Mouse (Mus musculus) intestine, embryonic 15.5 days (tissue): Measurements from ENCODE around the gene Synj2. TPM values are rescaled to one million over a fixed set of nuclear protein-coding genes. Genes with fewer than 3 reads are reported as not detected.
A peak's percentile ranks its signal among the peaks of the same experiment; 100 is the strongest.
"Not testable (repeated sequence)": the region's sequence is repeated elsewhere in the genome, so short reads cannot be mapped to it uniquely, and the experiment has no call there.

Source experiments
- ATAC-seq: fragments of 200-750 bp; cut with Nextera tagmentation; 2 replicates; pipeline ENCODE4 v1.8.0; 2017; ENCODE audit warnings: moderate TSS enrichment, moderate library complexity
- H3K27ac ChIP-seq: fragments of 300-500 bp; sonication (generic); 2 replicates; pipeline ENCODE4 v1.5.1; 2015; ENCODE audit warnings: mild to moderate bottlenecking, inconsistent platforms
- H3K27me3 ChIP-seq: fragments of 300-500 bp; sonication (generic); replicated peaks from 2 replicates; pipeline ENCODE4 v1.6.1; 2015; ENCODE audit warnings: inconsistent platforms
- H3K36me3 ChIP-seq: fragments of 300-500 bp; sonication (generic); 2 replicates; pipeline ENCODE4 v1.6.1; 2015; ENCODE audit warnings: inconsistent platforms
- H3K4me1 ChIP-seq: fragments of 300-500 bp; sonication (generic); replicated peaks from 2 replicates; pipeline ENCODE4 v1.6.1; 2015; ENCODE audit warnings: inconsistent platforms
- H3K4me2 ChIP-seq: fragments of 300-500 bp; sonication (generic); replicated peaks from 2 replicates; pipeline ENCODE4 v1.6.1; 2015; ENCODE audit warnings: mild to moderate bottlenecking, inconsistent platforms
- H3K4me3 ChIP-seq: fragments of 300-500 bp; sonication (generic); replicated peaks from 2 replicates; pipeline ENCODE4 v1.5.1; 2015; ENCODE audit warnings: inconsistent platforms
- H3K9ac ChIP-seq: fragments of 300-500 bp; sonication (generic); 2 replicates; pipeline ENCODE4 v1.6.1; 2015; ENCODE audit warnings: inconsistent platforms
- H3K9me3 ChIP-seq: fragments of 300-500 bp; sonication (generic); 2 replicates; pipeline ENCODE4 v1.6.1; 2016; ENCODE audit warnings: inconsistent platforms
- whole genome bisulfite sequencing: fragments of 180-500 bp; shearing (Covaris S2); methylation state at CpG from one replicate; pipeline ENCODE4 v1.1.7; 2015; 5-methylcytosine and 5-hydroxymethylcytosine counted together
- polyA plus RNA-seq: library from polyadenylated mRNA; unstranded; fragments of >200 nt; fragmentation: Nextera tagmentation; extraction: Ambion mirVana; gene quantifications from 2 replicates; pipeline ENCODE4 v1.2.1, GENCODE M21; 2015

Gene Synj2
- polyA plus RNA-seq, 1 experiment from 2014 or later, result 4.8 TPM

GRCm38 (mm10) chr17:6007101-6007780 is 66.2 kb downstream of the Synj2 start:
- Histone ChIP-seq H3K4me1 (peaks cover 16% of the 10 kb centered on the region), H3K36me3 (peaks cover 5% of the 10 kb centered on the region; the same call in 1 of the 2 replicates), H3K27ac (peak overlapping the region; percentile 28; the same call in 1 of the 2 replicates), H3K27me3 (no peaks in the 10 kb centered on the region), H3K4me3 (no peak overlapping the region), H3K9ac (no peak overlapping the region), H3K4me2 (no peak overlapping the region), H3K9me3 (no peaks in the 10 kb centered on the region)
- WGBS, result 73% methylated on average over 5 of the region's 5 CpGs
- peak; percentile 25; the same call in 1 of the 2 replicates for ATAC-seq

- WGBS, result 79% methylated on average over 9 of the region's 9 CpGs
- no peak overlapping the region for H3K9ac ChIP-seq
- peaks cover 5% of the 10 kb centered on the region; the same call in 1 of the 2 replicates for H3K36me3 ChIP-seq
- 0 out of 2 replicates have a peak overlapping the region, but pooled peaks have one; percentile 28 for H3K27ac ChIP-seq
- peaks cover 16% of the 10 kb centered on the region for H3K4me1 ChIP-seq
- no peaks in the 10 kb centered on the region for H3K9me3 ChIP-seq
- H3K27me3 ChIP-seq, result no peaks in the 10 kb centered on the region
- no peak overlapping the region for H3K4me3 ChIP-seq
- no peak for ATAC-seq
- no peak overlapping the region for H3K4me2 ChIP-seq
These were observed 66.8 kb downstream of the Synj2 start for GRCm38 (mm10) chr17:6007902-6008301.

DNA sequence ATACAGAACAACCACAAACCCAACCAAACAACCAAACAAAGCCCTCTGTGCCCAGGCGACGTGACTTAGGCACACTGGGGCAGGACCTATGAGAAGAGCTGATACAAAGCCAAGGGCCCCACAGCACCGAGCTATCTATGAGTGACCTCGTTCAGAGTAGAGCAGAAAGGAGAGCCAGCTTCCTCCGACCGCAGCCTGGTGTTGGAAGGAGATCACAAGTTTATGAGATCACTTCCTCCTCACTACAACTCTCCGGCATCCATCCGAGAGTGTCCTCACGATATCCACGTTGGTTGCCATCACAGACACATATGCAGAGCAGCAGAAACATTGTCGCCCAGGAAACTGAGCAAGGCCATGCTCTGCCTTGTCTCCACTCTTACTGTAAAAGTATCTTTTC is 67.5 kb downstream of the Synj2 start:
- Histone ChIP-seq H3K9me3 (no peaks in the 10 kb centered on the region), H3K27me3 (no peaks in the 10 kb centered on the region), H3K27ac (no peak overlapping the region), H3K9ac (no peak overlapping the region), H3K4me2 (no peak overlapping the region), H3K4me1 (peaks cover 16% of the 10 kb centered on the region), H3K36me3 (peaks cover 2% of the 10 kb centered on the region; the same call in 1 of the 2 replicates), H3K4me3 (no peak overlapping the region)
- ATAC-seq, result no peak
- 82% methylated on average over 11 of the region's 11 CpGs for WGBS

GRCm38 (mm10) chr17:6009606-6010005 is 68.5 kb downstream of the Synj2 start:
- H3K4me2 ChIP-seq, result no peak overlapping the region
- H3K9me3 ChIP-seq, result no peaks in the 10 kb centered on the region
- no peak overlapping the region for H3K9ac ChIP-seq
- H3K36me3 ChIP-seq, result no peaks in the 10 kb centered on the region; the same call in 1 of the 2 replicates
- H3K4me3 ChIP-seq, result no peak overlapping the region
- H3K4me1 ChIP-seq, result peaks cover 16% of the 10 kb centered on the region
- ATAC-seq, result no peak
- H3K27me3 ChIP-seq, result no peaks in the 10 kb centered on the region
- 96% methylated on average over 4 of the region's 4 CpGs for WGBS
- no peak overlapping the region for H3K27ac ChIP-seq

DNA sequence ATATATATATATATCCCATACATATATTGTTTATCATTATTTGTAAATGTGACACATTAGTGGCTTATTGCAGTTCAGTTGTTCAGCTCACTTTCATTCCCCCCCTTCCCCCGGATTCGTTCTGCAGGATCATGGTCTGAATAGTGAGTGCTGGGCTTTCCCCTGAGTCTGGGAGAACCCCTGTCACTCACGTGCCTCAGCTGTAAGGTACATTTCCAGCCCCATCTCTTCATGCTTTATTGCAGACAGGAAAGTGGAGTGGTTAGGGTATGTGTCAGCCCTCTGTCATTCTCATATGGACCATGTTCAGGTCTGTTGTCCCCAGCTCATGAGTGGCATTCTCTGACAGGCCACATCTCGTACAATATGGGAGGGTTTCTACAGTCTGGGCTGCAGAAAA is 72.0 kb downstream of the Synj2 start:
- Histone ChIP-seq H3K4me2 (no peak overlapping the region), H3K9ac (no peak overlapping the region)
- 90% methylated on average over 4 of the region's 4 CpGs for WGBS

DNA sequence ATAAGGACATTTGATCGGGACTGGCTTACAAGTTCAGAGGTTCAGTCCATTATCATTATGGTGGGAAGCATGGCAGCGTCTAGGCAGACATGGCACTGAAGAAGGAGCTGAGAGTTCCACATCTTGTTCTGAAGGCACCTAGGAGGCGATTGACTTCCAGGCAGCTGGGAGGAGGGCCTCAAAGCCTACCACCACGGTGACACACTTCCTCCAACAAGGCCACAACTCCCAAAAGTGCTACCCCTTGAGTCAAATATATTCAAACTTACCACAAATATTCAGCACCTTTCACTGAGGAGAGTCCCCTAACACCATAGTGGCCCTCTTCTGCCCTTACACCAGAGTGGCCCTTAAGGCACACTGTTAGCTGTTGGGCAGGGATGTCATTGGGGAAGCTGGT is 73.9 kb downstream of the Synj2 start:
- no peak overlapping the region for H3K4me3 ChIP-seq
- peaks cover 13% of the 10 kb centered on the region for H3K4me1 ChIP-seq
- no peaks in the 10 kb centered on the region for H3K9me3 ChIP-seq
- no peak for ATAC-seq
- H3K36me3 ChIP-seq, result no peaks in the 10 kb centered on the region; the same call in 1 of the 2 replicates
- H3K27me3 ChIP-seq, result no peaks in the 10 kb centered on the region
- no peak overlapping the region for H3K9ac ChIP-seq
- no peak overlapping the region for H3K27ac ChIP-seq
- H3K4me2 ChIP-seq, result no peak overlapping the region
- WGBS, result 86% methylated on average over 4 of the region's 4 CpGs

More for the DNA sequence above, 72.0 kb downstream of the Synj2 start:
- Histone ChIP-seq H3K4me3 (no peak overlapping the region), H3K36me3 (no peaks in the 10 kb centered on the region; the same call in 1 of the 2 replicates), H3K27me3 (no peaks in the 10 kb centered on the region), H3K4me1 (peaks cover 8% of the 10 kb centered on the region), H3K9me3 (no peaks in the 10 kb centered on the region), H3K27ac (no peak overlapping the region)
- no peak for ATAC-seq

DNA sequence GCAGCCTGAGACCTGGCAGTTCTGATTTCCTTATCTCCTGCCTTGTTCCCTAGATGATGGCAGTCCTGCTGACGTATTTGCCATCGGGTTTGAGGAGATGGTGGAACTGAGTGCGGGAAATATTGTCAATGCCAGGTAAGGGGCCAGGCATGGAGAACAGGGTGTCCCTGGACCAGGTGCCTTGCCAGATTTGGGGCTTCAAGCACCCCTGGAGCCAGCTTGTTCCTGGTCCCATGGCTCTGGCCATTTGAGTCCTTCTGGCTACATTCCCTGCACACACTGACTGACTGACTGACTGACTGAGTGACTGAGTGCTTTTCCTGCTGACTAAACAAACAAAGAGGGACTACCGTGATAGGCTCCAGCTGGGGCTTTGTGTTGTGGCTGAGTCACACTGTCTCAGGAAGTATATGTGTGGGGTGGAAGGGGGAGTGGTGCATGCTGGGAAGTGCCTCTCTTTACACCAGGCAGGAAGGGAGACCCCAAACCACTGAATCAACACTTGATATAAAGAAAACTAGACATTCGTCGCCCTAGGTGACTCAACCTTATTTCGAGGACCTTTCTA is 75.2 kb downstream of the Synj2 start:
- H3K36me3 ChIP-seq, result no peaks in the 10 kb centered on the region
- peak; percentile 72 for ATAC-seq
- H3K27me3 ChIP-seq, result no peaks in the 10 kb centered on the region
- no peak overlapping the region for H3K4me3 ChIP-seq
- H3K4me2 ChIP-seq, result no peak overlapping the region
- 65% methylated on average over 7 of the region's 7 CpGs for WGBS
- H3K9ac ChIP-seq, result no peak overlapping the region
- peak overlapping the region; percentile 24; the same call in 1 of the 2 replicates for H3K27ac ChIP-seq
- H3K9me3 ChIP-seq, result no peaks in the 10 kb centered on the region
- peaks cover 13% of the 10 kb centered on the region for H3K4me1 ChIP-seq

GRCm38 (mm10) chr17:6017268-6017667 is 76.2 kb downstream of the Synj2 start:
- Histone ChIP-seq H3K4me1 (peaks cover 13% of the 10 kb centered on the region), H3K27me3 (no peaks in the 10 kb centered on the region), H3K9me3 (no peaks in the 10 kb centered on the region), H3K36me3 (no peaks in the 10 kb centered on the region), H3K4me3 (no peak overlapping the region), H3K9ac (no peak overlapping the region), H3K4me2 (no peak overlapping the region), H3K27ac (no peak overlapping the region)
- 65% methylated on average over 12 of the region's 12 CpGs for WGBS
- no peak for ATAC-seq

DNA sequence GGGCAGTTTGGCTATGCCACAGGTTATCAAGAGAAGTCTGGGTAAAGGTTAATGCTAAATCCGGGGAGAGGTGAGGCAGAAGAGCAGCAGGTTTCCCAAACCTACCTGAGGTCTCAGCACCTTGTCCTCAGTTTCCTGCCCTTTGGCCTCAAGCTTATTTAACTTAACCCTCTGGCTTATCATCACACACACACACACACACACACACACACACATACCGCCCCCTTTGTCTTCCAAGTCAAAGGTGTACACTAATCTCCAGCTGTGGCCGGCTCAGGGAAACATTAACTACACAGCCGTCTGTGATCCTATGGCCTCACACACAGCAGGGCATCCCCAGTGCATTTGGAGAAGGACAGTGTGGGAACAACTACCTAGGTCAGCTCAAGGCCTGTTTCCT is 77.3 kb downstream of the Synj2 start:
- H3K36me3 ChIP-seq, result 0 out of 2 replicates have a peak, but pooled peaks cover 3% of the 10 kb centered on the region
- 54% methylated on average over 4 of the region's 4 CpGs for whole genome bisulfite sequencing
- H3K4me2 ChIP-seq, result no peak overlapping the region
- H3K27ac ChIP-seq, result peak overlapping the region; percentile 23; the same call in 1 of the 2 replicates
- H3K9ac ChIP-seq, result no peak overlapping the region
- peak; percentile 66 for ATAC-seq
- no peak overlapping the region for H3K4me3 ChIP-seq
- peaks cover 13% of the 10 kb centered on the region for H3K4me1 ChIP-seq
- no peaks in the 10 kb centered on the region for H3K27me3 ChIP-seq
- H3K9me3 ChIP-seq, result no peaks in the 10 kb centered on the region

DNA sequence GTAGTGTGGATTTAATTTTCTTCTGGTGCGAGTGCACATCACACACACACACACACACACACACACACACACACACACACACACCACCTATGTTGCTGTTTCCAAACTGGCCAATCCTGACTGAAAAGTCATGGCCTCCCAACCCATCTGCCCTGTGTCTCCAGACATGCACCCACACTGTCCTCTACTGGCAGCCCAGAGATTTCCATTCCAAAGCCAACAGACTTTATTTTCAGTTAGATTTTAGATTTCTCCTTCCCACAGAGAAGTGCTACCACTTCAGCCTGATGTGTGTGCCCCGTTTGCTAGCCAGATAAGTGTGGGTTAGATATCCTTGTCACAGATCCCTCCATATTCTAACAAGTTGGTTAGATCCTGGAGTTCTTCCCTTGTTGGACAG is 78.7 kb downstream of the Synj2 start:
- peaks cover 6% of the 10 kb centered on the region; the same call in 1 of the 2 replicates for H3K36me3 ChIP-seq
- 49% methylated on average over 2 of the region's 2 CpGs for WGBS

DNA sequence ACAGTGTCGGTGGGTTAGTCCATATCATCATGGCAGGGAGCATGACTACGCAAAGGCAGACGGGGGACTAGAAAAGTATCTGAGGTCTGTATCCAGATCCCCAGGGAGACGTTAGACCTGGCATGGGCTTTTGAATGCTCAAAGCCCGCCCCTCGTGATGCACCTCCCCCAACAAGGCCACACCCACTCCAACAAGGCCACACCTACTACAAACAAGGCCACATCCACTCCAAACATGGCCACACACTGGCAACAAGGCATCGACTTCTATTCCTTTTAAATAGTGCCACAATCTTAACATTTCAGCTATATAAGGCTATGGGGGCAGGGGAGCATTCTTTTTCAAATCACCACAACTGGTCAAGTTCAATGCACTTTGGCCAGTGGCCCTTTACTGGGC is 79.6 kb downstream of the Synj2 start:
- H3K27ac ChIP-seq, result no peak overlapping the region
- peaks cover 9% of the 10 kb centered on the region; the same call in 1 of the 2 replicates for H3K36me3 ChIP-seq
- 64% methylated on average over 7 of the region's 7 CpGs for WGBS
- no peak overlapping the region for H3K9ac ChIP-seq
- H3K9me3 ChIP-seq, result no peaks in the 10 kb centered on the region
- no peak overlapping the region for H3K4me2 ChIP-seq
- no peak for ATAC-seq
- H3K4me3 ChIP-seq, result no peak overlapping the region
- H3K4me1 ChIP-seq, result peaks cover 13% of the 10 kb centered on the region
- no peaks in the 10 kb centered on the region for H3K27me3 ChIP-seq

More for the DNA sequence above, 78.7 kb downstream of the Synj2 start:
- H3K27ac ChIP-seq, result no peak overlapping the region
- no peak overlapping the region for H3K4me3 ChIP-seq
- H3K9ac ChIP-seq, result no peak overlapping the region
- H3K27me3 ChIP-seq, result no peaks in the 10 kb centered on the region
- no peak overlapping the region for H3K4me2 ChIP-seq
- no peaks in the 10 kb centered on the region for H3K9me3 ChIP-seq
- ATAC-seq, result no peak
- H3K4me1 ChIP-seq, result peaks cover 13% of the 10 kb centered on the region

- not testable (repeated sequence) for H3K4me3 ChIP-seq, H3K27me3 ChIP-seq, H3K9me3 ChIP-seq, H3K4me1 ChIP-seq, H3K9ac ChIP-seq, H3K4me2 ChIP-seq, ATAC-seq, H3K27ac ChIP-seq
- WGBS, result 52% methylated on average over 5 of the region's 5 CpGs
- peaks cover 13% of the 10 kb centered on the region; the same call in 1 of the 2 replicates for H3K36me3 ChIP-seq
These were observed 80.3 kb downstream of the Synj2 start for GRCm38 (mm10) chr17:6021374-6021789.
